Mouse (Mus musculus) testis, adult 2 months (tissue): ENCODE measurements around the gene Fkbp8. TPM values are rescaled to one million over a fixed set of nuclear protein-coding genes. Genes with fewer than 3 reads are reported as not detected.

Source experiments
- H3K27ac ChIP-seq: fragments of 200-500 bp; 2 replicates; pipeline ENCODE4 v1.5.1; 2012; ENCODE audit warnings: low read depth, low read length; ENCODE audit not compliant: control insufficient read depth, insufficient read depth
- H3K27me3 ChIP-seq: fragments of 200-500 bp; 2 replicates; pipeline ENCODE4 v1.6.1; 2012; ENCODE audit warnings: mild to moderate bottlenecking, low read length, moderate library complexity; ENCODE audit not compliant: control insufficient read depth, insufficient read depth
- H3K36me3 ChIP-seq: fragments of 200-500 bp; 2 replicates; pipeline ENCODE4 v1.6.1; 2012; ENCODE audit warnings: mild to moderate bottlenecking, low read length; ENCODE audit not compliant: control insufficient read depth, insufficient read depth
- H3K4me1 ChIP-seq: fragments of 200-500 bp; 2 replicates; pipeline ENCODE4 v1.6.1; 2012; ENCODE audit warnings: low read length; ENCODE audit not compliant: control insufficient read depth, insufficient read depth
- H3K4me3 ChIP-seq: fragments of 200-500 bp; 2 replicates; pipeline ENCODE4 v1.5.1; 2012; ENCODE audit warnings: low read depth, mild to moderate bottlenecking, low read length, moderate library complexity, mixed read lengths; ENCODE audit not compliant: control insufficient read depth
- CTCF ChIP-seq: fragments of 200-500 bp; IDR thresholded peaks from 2 replicates; pipeline ENCODE4 v1.5.1; 2012; ENCODE audit warnings: low read depth, mild to moderate bottlenecking, inconsistent platforms, low read length, moderate library complexity; ENCODE audit not compliant: control insufficient read depth, insufficient read depth, insufficient replicate concordance
- POLR2A ChIP-seq: fragments of 200-500 bp; IDR thresholded peaks from 2 replicates; pipeline ENCODE4 v1.6.1; 2012; ENCODE audit warnings: low read depth, mild to moderate bottlenecking, inconsistent platforms, low read length, moderate library complexity; ENCODE audit not compliant: control insufficient read depth
- polyA plus RNA-seq: library from polyadenylated mRNA; depleted of rRNA; stranded (reverse); fragments of >200 nt; gene quantifications from 2 replicates; pipeline ENCODE4 v1.2.3, GENCODE M21; 2012

The Fkbp8 gene
- polyA plus RNA-seq, 1 experiment: 179 TPM

DNA sequence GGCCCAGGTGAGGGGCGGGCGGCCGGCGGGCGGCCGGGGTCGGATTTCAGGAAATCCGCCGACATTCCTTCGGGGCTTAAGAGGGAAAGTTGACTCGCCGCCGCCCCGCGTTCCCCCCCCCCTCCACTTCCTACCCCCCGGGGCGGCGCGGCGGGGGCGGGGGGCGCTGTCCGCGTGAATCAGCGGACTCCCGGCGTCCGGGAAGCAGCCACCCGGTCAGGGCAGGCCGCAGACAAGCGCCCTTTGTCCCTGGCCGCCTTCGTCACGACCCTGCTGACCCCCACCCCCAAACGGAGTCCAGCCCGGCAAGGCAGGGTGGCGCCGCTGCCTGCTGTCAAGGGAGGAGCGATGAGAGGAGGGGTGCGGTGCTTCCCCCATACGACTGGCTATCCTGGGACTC lies 37.9 kb upstream of the Fkbp8 start:
- Histone ChIP-seq H3K4me3 (peak overlapping the region; percentile 83), H3K36me3 (no peaks in the 10 kb centered on the region), H3K4me1 (peaks cover 52% of the 10 kb centered on the region), H3K27ac (no peak overlapping the region), H3K27me3 (peaks cover 3% of the 10 kb centered on the region)
- TF ChIP-seq POLR2A: no peak
- TF ChIP-seq CTCF: no peak

DNA sequence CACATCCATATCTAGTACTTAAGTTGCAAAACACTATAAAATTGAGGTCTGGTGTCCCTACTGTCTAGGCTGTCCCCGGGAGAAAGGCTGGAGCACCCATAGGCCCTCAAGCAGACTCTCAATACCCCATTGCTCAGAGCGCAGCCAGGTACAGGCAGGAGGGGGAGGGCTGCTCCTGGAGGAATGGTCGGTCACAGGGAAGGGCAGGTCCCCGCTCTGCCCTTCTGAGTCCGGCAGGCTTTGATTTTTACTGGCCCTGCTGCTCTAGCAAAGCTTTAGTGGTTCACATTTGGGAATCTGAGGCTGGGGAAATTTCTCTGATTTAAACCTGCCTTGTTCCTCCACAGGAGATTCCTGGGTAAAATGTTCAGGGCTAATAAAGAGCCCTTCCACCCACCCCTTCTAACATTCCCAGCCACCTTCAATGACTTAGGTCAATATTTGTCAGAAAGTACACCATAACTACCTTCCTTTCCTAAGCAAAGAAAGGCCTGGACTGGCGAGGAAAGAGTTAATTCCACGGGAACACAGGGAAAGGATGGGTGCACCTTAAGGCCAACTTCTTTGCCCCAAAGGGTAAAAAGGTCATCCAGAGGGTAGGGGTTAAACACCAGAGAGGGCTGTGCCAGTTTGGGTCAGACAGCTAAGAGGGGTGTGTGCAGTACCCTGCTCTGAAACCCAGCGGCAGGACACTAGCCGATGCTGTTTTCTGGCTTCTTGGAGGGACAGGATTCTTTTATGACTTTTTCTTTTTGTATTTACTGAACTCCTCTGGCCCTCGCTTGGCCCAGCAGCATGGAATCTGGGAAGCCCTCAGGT lies 37.3 kb upstream of the Fkbp8 start:
- H3K27me3 ChIP-seq: peaks cover 3% of the 10 kb centered on the region
- peaks cover 59% of the 10 kb centered on the region for H3K4me1 ChIP-seq
- peak overlapping the region; percentile 54 for H3K4me3 ChIP-seq
- H3K27ac ChIP-seq: no peak overlapping the region
- TF ChIP-seq POLR2A: no peak
- TF ChIP-seq CTCF: no peak
- H3K36me3 ChIP-seq: no peaks in the 10 kb centered on the region

DNA sequence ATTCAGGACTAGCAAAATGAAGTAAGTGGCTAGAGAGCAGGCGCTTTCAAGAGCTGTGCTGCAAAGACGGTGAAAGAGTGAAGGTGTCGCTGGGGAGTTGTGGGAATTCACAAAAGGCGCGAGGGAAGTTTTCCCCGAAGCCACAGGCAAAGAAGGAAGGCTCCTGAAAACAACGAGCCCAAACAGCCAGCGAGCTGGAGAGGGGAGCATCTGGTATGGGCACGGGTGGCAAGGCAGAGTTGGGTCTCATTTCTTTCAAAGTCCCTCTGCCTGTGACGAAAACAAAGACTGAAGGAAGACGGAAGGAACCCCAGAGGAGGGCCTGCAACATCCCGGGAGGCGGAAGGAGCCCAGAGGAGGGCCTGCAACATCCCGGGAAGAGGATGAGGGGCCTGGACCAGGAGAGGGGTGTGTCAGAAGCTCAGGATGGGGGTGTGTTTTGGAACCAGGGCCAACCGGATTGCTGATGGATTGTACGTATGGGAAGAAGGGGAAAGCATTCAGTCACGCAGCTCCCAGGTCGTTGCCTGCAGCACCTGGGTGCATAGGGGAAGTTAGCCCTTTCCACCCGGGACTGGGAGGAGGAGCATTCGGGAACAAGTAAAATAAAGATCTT lies 36.5 kb upstream of the Fkbp8 start:
- Histone ChIP-seq H3K36me3 (no peaks in the 10 kb centered on the region), H3K27ac (no peak overlapping the region; the same call in 1 of the 2 replicates), H3K4me3 (peak overlapping the region; percentile 54), H3K27me3 (peaks cover 3% of the 10 kb centered on the region), H3K4me1 (peaks cover 62% of the 10 kb centered on the region)
- TF ChIP-seq POLR2A (no peak), CTCF (no peak)

DNA sequence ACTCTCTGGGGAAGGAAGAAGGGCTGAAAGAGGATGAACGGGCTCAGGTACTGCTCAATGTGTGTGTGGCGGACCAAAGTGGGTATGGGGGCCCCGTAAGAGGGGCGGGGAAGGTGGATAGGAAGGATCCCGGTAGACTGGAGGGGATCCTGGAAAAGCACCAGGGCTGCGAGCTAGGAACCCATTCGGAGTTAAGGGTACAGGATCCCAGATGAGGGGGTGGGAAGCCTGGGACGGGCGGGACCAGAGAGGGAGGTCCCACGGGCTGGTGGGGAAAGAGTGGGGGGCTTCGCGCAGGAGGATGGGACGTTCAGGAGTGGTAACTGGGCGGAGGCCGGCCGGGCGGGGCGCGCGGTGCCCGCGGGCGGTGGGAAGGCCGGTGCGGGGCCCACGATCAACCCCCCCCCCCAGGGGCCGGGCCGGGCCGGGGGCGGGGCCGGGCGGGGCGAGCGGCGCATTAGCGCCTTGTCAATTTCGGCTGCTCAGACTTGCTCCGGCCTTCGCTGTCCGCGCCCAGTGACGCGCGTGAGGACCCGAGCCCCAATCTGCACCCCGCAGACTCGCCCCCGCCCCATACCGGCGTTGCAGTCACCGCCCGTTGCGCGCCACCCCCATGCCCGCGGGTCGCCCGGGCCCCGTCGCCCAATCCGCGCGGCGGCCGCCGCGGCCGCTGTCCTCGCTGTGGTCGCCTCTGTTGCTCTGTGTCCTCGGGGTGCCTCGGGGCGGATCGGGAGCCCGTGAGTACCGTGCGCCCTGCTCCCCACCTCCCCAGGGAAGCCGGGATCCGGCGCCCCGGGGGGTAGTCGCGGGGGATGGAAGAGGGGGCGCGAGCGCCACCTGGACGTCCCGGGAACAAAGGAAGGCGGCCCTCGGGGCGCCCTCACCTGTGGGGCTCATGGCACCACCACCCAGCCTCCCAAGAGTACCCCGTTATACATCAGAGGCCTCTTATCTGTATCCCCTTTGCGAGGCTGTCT lies 34.6 kb upstream of the Fkbp8 start, which contains the start of gene Crlf1:
TSS of gene Crlf1 (plus strand) at position 495 of the 977 bp plus-strand sequence.
- Histone ChIP-seq H3K27ac (no peak within 1 kb of the TSS), H3K4me1 (peaks cover 52% of the 10 kb centered on the region), H3K36me3 (no peaks in the 10 kb centered on the region), H3K4me3 (peak within 1 kb of the TSS; percentile 54), H3K27me3 (peaks cover 3% of the 10 kb centered on the region)
- TF ChIP-seq POLR2A (no peak), CTCF (no peak)

DNA sequence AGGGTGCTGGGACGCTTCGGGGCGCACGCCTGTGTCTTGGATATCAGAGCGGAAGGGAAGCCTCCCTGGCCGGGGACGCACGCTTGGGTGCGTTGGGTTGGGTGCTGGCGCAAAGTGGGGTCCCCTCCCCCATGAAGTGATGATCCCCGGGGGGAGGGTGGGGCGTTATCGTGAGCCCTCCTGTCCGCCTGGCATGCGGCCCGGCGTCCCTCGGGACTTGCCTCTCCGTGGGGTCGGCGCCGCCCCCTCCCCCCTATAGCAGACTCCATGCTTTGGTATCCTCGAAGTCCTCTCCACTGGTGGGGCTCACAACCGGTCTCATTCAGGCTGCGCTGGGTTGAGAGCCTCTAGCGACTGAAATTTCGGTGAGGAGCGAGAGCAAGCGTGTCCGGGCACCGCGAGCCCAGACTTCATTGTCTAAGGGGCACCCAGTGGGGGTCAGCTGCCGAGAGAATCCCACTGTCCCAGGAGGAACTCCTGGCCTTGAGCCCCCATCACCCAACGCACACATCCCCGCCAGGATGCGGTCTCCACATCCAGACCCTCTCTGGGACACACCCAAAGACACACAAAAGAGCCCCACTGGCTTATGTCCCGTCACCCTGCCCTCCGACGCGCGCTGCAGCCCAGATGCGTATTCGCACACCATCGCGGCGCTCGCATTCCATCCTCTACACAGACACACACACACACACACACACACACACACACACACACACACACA lies 33.7 kb upstream of the Fkbp8 start:
- H3K27me3 ChIP-seq: peaks cover 3% of the 10 kb centered on the region
- no peak overlapping the region for H3K27ac ChIP-seq
- no peak for TF ChIP-seq POLR2A
- no peak for TF ChIP-seq CTCF
- H3K4me3 ChIP-seq: peak overlapping the region; percentile 46
- peaks cover 43% of the 10 kb centered on the region for H3K4me1 ChIP-seq
- no peaks in the 10 kb centered on the region for H3K36me3 ChIP-seq

DNA sequence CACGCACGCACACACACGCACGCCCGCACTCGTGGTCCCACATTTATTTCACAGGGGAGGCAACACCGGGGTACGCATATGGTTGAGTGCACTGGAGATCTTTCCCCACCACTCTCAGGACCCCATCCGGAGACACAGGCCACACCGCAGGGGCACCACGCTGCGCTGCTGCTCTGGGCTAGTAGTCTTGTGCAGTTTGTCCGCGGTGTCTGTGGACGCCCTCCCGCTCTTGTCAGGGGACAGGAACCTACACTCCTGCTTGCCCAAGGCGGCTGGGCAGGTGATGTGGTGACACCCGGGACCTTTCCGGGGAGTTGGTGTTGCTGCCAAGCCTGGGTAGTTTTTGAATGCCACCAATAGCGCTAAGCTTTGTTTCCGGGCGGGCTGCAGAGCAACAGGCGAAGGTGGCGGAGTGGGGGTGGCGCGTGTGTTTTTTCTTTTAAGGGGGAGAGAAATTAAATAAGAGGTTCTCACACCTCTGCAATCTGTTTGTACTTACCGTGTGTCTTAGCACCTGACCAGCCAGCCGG lies 33.0 kb upstream of the Fkbp8 start:
- Histone ChIP-seq H3K4me3 (peak overlapping the region; percentile 46; the same call in 1 of the 2 replicates), H3K27me3 (peaks cover 3% of the 10 kb centered on the region), H3K36me3 (no peaks in the 10 kb centered on the region), H3K27ac (no peak overlapping the region), H3K4me1 (peaks cover 39% of the 10 kb centered on the region)
- no peak for TF ChIP-seq CTCF
- no peak for TF ChIP-seq POLR2A
